Mouse (Mus musculus) spleen, embryonic (tissue): ENCODE data around the gene Jmy.

ENCODE experiments used
- CTCF ChIA-PET: fragments of 350-600 bp; sonication (Branson Sonifier 250); formaldehyde crosslinking; loops from one replicate; lab custom pipeline; 2022; lab: Charles Lee

Gene Jmy

DNA sequence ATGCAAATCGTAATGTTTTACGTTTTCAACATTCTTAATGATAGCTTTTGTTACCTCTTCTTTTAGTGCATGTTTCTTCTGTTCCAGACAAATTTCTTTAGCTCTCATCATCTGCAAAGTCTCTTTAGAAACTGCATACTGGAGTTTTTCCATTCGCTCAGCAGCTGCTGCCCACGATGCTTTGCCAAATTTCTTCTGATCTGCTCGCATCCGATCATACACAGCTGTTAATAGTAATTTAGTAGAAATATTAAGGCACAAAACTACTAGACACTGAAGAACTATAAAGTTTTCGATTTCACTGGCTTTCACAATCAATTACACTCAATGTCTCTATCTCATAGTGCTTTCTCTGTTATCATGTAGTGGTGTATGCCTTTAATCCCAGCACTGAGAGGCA, 40.0 kb downstream of the Jmy start:
- CTCF ChIA-PET = no interaction called here

DNA sequence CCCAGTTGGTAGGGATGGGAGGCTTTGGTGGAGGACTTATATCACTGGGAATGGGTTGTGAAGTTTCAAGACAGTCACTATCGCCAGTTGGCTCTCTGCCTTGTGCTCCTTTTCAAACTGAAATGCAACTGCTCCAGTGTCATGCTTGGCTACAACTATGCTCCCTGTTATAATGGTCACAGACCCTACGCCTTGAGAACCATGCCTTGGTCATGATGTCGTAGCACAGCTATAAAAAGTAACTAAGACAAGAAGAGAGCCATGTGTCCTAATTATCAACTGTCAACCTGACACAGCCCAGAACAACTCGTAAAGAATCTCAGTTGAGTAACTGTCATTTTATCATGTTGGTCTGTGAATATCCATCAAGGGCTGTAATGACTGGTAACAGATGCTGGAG, 41.0 kb downstream of the Jmy start:
- CTCF ChIA-PET = no interaction called here

GRCm38 (mm10) chr13:93453275-93453674, 46.3 kb downstream of the Jmy start:
- CTCF ChIA-PET = no interaction called here

- CTCF ChIA-PET = no interaction called here
Observed at GRCm38 (mm10) chr13:93440167-93440566, 59.4 kb downstream of the Jmy start.

DNA sequence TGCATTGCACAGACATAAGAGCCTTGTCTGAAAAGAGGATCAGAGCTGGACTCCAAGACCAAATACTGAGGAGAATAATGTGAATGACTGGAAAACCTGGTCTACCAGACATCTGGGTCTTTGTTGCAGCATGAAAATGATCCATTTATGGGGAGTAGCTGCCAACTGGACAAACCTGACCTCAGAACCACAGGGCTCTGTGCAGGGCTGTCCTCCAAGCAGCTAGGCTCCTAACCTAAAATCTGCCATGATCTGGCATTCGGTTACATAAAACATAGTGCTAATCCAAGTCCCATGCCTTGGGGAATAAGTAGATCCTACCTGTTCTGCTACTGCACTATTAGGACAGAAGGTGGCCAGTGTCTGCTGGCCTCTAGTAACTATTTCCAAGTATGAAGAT, 70.4 kb downstream of the Jmy start:
- CTCF ChIA-PET = no interaction called here

DNA sequence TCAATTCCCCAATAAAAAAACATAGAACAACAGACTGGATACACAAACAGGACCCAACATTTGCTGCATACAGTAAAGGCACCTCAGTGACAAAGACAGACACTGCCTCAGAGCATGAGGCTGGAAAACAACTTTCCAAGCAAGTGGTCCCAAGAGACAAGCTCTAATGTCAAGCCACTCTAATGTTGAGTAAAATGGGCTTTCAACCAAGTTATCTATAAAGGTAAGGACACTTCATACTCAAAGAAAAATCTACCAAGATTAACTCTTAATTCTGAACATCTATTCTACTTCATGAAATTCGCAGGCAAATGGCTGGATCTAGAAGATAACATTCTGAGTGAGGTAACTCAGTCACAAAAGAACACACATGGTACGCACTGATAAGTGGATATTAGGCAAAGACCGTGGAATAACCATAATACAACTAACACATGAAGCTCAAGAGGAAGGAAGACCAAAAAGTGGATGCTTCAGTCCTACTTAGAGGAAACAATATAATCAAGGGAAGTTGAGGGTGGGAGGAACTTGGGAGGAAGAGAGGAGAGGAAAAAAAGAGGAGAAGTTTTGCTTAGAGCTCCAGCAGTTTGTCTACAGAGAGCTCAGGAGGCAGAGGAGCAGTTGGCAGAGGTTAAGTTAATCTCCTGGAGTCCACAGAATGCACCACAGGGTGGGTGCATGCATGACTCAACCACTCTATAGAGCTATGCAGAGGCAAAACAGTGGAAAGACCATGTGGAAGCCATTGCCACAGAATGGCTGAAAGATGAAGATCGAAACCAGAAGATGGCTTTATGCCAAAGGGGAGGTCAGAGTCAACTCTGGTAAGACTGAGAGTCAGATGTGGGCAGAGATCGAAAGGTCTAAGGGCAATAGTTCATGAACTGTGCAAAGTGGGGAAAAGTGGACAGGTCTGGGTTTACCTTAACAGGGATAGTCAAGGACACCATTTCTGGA, 71.4 kb downstream of the Jmy start:
- CTCF ChIA-PET = interaction anchor here (0.6 kb wide), 1 partner anchor 111 kb away, joined by 3 read pairs; no protein-coding TSS in a partner anchor

DNA sequence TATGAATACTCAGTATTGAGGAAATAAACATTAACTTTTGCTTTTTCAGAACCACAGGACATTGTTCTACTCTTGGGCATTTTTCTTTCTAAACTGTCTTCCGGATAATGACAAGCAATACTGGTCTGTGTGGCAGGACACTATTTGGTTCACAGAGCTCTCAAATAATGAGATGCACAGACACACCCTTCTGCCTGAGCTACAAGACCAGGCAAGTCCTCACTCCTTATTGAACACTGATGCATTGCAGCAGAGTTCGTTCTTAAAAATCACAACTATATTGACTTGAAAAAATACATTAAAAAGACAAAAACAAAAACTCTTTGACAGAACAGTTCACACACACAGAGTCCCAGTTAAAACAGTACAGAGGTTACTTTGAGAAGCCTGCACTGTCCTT, 76.4 kb downstream of the Jmy start:
- CTCF ChIA-PET = no interaction called here

- CTCF ChIA-PET = no interaction called here
Observed at GRCm38 (mm10) chr13:93419779-93420178, 79.8 kb downstream of the Jmy start.

GRCm38 (mm10) chr13:93418292-93418691, 81.3 kb downstream of the Jmy start:
- CTCF ChIA-PET = no interaction called here

GRCm38 (mm10) chr13:93415055-93415454, 84.6 kb downstream of the Jmy start:
- CTCF ChIA-PET = no interaction called here

DNA sequence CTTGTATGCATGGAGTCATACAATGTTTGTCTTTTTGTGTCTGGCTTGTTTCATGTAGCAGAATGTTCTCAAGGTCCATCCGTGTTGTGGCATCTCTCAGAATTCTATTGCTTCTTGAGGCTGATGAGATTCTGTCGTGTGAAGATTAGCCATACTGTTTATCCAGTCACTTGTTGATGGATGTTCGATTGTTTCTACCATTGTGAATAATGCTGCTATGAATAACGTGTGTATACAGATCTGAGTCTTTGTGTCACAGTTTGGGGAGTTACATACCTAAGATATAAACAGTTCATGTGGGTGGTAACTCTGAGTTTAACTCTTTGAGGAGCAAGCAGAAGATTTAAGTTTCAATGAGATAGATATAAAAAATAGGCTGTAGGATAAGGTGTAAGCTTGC, 89.3 kb downstream of the Jmy start:
- CTCF ChIA-PET = no interaction called here

DNA sequence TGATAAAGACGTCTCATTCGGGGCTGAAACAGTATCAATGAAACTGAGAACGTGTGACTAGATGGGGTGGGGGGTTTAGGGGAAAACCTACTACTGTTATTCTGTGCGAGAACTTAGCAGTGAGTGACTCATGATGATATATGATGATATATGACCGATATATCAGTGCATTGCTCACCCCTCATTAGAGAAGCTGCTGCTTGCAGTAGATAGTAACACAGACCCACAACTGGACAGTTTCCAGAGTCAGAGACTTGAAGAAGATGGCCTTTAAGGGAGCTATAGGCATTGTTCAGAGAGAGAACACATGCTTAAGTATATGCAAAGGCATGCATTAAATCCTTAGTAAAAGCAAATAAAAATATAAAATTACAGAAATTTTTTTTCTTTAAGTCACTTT, 92.8 kb downstream of the Jmy start:
- CTCF ChIA-PET = no interaction called here

DNA sequence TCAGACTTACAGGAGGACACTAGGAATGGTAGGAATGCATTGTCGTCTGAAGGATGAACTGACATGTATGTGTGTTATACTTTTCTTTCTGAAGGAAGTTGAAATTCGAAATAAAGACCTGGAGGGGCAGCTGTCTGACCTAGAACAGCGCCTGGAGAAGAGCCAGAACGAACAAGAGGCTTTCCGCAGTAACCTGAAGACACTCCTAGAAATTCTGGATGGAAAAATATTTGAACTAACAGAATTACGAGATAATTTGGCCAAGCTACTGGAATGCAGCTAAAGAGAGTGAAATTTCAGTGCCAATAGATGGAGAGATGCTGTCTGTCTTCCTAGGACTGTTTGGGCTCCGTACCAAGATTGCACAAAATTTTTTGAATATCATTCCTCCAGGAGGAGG, 97.7 kb downstream of the Jmy start:
- CTCF ChIA-PET = no interaction called here

GRCm38 (mm10) chr13:93399710-93400216, 99.8 kb downstream of the Jmy start:
- CTCF ChIA-PET = no interaction called here

GRCm38 (mm10) chr13:93389242-93389625, 110.4 kb downstream of the Jmy start:
- CTCF ChIA-PET = no interaction called here

DNA sequence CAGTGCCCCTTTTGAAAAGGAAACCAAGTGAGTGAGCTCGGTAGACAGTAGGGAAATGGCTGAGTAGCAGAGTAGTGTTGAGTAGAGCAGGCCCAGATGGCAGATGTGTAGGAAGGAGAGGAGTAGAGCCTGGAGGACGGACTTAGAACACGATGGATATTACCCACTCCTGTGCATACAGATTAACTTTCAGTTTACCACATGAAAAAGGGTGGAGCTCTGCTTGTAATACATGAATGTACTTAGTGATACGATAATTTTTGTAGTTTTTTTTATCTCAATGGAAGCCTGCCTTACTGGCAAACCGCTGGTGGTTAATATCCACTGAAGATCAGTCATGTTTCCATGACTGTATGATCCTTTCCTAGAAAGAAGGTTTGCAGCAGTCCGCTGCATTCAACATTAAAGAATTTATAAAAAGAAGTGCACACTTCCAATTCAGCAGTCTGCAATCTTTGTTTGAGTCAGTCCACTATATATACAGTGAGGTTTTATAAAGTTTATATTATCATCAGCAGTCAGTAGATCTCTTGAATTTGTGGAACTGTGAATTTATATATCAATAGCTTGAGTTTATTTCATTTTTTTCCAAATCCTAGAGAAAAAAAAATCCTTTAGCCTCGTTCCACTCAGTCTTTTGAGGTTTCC, 110.9 kb downstream of the Jmy start:
- CTCF ChIA-PET = no interaction called here

DNA sequence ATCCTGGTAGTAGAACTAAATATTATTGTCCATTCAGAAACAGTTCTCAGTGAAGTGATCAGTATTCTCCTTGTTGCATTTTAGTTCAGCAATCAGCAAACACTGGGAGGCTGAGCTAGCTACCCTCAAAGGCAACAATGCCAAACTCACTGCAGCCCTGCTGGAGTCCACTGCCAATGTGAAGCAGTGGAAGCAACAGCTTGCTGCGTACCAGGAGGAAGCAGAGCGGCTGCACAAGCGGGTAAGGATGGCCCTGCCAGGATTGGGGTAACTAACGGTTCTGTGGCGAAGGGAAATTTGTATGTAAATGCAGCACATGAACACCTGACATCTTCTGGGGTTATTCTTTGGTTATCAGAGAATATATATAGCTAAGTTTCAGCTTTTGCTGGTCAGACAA, 112.2 kb downstream of the Jmy start:
- CTCF ChIA-PET = interaction anchor here (0.6 kb wide), 1 partner anchor 39 kb away, joined by 3 read pairs; no protein-coding TSS in a partner anchor

GRCm38 (mm10) chr13:93385147-93385546, 114.5 kb downstream of the Jmy start:
- CTCF ChIA-PET = no interaction called here

DNA sequence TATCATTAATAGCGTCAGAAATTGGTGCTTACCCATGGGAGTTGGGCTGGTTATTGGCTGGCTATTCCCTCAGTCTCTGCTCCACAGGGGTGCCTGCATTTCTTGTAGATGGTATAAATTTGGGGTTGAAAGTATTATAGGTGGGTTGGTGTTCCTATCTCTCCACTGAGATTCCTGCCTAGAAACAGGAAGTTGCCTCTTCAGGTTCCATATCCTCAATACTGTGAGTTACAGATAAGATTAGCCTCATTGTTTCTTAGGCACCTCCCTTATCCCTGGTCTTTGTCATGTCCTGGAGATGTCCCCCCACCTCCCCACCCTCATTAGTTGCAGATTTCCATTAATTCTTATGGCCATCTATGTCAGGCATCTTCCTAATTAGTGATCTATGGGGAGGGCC, 115.1 kb downstream of the Jmy start:
- CTCF ChIA-PET = no interaction called here

DNA sequence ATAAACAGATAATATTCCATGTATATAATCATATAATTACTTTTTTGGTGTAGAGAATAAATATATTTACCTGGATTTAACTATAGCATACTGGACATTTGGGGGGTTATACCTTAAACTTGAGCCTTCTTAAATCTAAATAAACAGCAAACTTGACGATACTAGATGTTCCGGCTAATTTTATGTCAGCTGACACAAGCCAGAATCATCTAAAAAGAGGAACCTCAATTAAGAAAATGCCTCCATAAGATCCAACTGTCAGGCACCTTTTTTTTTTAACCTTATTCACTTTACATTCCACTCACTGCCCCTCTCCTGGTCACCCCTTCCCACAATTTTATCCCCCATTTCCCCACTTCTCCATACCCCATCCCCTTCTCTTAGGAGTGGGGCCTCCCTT, 116.0 kb downstream of the Jmy start:
- CTCF ChIA-PET = interaction anchor here (0.5 kb wide), 1 partner anchor 28 kb away, joined by 3 read pairs; no protein-coding TSS in a partner anchor

DNA sequence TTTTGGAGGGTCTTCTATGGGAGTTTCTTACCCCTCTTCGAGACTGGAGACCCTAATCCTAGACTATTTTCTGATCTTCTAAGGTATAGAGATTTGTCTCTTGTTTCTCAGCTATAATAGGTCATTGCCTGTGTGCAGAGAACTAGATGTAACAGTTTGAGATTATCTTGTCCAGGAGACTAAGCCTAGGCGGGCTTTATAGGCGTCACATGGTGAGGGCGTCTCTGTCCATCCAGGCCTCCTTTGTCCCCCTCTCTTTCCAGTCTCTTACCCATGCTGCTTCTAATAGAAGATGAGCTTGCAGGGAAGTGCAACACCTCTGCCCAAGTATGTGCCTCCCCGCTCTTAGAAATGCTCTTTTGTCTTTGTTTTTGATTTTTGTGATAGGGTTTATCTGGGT, 116.5 kb downstream of the Jmy start:
- CTCF ChIA-PET = interaction anchor here (0.5 kb wide), 1 partner anchor 28 kb away, joined by 3 read pairs; no protein-coding TSS in a partner anchor

- CTCF ChIA-PET = no interaction called here
Observed at GRCm38 (mm10) chr13:93381301-93381700, 118.3 kb downstream of the Jmy start.
